Mouse (Mus musculus) E14TG2a.4 (cell line): ENCODE measurements around the gene Hist1h3f.

ENCODE experiments used
- CTCF ChIP-seq: conservative IDR thresholded peaks from 2 replicates; pipeline ENCODE4 v1.5.1; 2014; ENCODE audit warnings: low read length
- NANOG ChIP-seq: IDR thresholded peaks from 2 replicates; pipeline ENCODE4 v1.6.1; 2014; ENCODE audit warnings: borderline replicate concordance, low read length, mixed read lengths
- POU5F1 ChIP-seq: IDR thresholded peaks from 2 replicates; pipeline ENCODE4 v1.6.1; 2014; ENCODE audit warnings: low read length, borderline replicate concordance

GRCm38 (mm10) chr13:23554925-23555838 lies 11.3 kb downstream of the Hist1h3f start:
- TF ChIP-seq CTCF = no peak
- TF ChIP-seq POU5F1 = no peak
- TF ChIP-seq NANOG = no peak
